Mouse (Mus musculus) colon, adult 2 months (tissue): ENCODE results near the gene Fam219b. TPM values are rescaled to one million over a fixed set of nuclear protein-coding genes. Genes with fewer than 3 reads are reported as not detected.

ENCODE experiments used
- polyA plus RNA-seq: library from polyadenylated mRNA; depleted of rRNA; stranded (reverse); fragments of >200 nt; gene quantifications from 2 replicates; pipeline ENCODE4 v1.2.3, GENCODE M21; 2012; rRNA removed

Fam219b gene
- polyA plus RNA-seq = 12.9 and 15.3 TPM in 2 replicates

DNA sequence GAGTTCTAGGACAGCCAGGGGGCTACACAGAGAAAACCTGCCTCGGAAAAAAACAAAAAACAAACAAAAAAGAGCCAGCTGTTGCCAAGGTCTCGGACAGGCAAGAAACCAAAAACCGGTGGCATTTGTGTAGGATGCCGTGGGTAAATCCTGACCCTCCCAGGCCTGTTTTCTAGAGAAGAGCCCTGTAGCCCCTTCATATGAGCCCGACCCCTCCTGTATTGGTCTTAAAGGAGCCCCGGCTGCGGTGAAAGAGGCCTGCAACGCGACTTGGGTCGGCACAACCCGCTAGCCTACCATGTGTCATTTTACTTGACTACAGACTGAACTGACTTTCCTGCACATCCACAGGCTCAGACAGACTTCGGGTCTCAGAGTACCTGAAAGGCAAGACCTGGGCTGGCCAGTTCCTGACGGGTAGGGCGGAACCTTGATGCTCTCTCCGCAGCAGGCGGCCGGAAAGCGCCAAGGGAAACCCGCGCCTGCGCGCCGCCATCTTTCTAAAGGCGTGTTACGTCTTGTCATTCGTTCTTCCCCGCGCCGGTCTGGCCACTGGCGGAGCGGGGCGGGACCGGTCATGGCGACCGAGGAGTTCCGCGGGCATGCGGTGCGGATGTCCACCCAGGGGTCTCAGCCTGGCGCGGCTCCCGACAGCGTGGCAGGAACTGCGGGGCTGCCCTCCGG is at the start of gene Fam219b:
Gene Fam219b, plus strand, starts transcription at position 485 of the 684 bp plus-strand sequence.

DNA sequence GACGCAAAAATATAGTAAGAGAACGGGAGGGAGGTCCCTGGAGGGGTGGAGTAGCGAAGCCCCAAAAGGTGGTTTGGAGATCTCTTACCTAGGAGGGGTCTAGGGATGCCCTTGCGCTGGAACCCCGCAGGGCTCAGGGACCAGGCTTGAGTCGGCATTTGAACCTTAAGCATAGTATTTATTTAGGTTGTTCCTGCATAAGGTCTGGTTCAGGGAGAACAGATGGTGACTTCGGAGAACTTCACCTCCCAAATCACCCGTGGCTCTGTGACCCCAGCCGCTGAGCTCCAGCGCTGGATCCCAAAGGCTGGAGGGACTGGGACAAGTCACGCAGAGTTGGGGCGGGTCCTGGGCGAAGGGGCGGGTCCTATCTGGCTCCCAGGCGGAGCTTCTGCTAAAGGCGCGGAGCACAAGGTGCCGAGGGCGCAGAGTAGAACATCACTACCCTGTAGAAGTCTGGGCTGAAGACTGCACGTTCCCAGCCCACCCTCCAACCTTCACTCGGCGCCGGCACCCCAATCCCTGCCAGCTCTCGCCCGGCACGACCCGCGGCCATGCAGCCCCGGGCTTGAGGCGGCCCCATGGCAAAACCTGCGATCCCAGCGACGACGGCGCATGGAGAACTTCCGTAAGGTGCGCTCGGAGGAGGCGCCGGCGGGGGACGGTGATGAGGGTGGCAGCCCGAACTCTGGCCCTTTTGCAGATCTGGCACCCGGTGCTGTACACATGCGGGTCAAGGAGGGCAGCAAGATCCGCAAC is 33.5 kb upstream of the Fam219b start, which contains the start of gene Rpp25:
Gene Rpp25, plus strand, starts transcription at position 405 of the 759 bp plus-strand sequence.

DNA sequence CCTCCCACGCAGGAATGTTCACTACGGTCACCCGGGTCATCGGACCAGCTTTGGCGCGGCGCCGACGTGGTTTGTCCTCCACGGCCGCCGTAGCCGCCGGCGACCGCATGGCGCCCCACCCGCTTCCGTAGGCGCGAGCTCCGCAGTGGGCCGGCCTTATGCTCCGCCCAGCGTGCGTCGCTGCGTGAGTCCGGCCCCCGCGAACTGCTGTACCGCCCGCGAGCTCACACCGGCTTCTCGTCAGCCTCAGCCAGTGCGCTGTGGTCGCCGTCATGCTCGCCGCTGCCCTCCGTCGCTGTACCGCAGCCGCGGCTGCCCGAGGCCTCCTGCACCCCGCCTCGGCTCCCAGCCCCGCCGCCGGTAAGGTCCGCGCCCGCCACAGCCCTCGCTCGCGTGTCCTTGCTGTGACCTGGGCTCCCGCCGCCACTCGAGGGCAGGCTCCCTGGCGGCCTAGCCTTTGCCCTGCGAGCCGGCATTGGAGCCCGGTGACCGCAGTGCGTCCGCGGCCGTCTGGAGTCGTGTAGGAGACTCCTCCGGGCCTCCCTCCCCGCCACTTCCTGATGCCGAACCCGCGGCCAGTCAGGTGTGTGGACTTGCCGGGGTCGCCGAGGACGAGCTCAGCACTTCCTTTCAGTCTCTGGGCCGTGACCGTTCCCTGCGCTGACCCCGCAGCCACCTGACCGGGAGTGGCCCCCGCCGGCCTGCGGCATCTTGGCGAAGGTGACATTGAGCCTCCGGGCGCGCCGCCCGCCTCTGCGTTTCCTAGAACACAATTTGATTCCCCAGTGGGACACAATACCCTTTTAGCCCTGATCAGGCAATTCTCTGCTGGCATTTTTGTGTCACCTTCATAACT is 16.0 kb upstream of the Fam219b start, which contains the start of gene Cox5a:
Gene Cox5a, plus strand, starts transcription at position 219 of the 856 bp plus-strand sequence.

DNA sequence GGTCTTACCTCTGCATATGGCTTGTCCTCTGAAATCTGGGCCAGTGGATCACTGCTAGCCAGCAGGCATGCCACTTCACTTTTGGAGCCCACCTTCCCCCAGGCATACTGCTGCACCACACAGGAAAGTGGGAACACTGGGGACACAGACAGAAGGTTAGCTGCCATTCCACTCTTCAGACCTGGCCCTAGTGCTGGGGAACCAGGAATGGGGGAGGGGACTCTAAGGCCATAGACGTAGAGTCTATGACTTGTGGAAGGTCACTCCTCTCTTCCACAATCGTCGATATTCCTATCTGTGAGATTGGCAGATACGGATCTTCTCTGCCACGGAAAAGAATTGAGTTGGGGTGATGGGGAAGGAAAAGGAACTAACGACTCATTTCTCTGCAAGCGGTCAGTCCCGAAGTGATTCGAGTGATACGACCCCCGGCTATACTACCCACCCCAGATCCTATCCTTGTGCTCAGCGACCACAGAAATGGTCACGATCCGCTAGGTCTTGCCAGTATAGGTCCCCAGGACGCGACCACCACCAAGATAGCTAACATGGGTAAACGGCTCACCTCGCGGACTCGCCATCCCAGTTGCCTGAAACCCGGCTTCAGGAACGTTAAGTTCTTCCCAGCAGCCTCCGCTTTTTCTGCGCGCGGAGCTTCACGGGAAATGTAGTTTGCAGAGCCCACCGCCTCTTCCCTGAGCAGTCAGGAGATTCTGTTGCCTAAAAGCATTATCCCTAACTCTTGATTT is 15.0 kb downstream of the Fam219b start, which contains the start of gene Mpi:
Gene Mpi, minus strand, starts transcription at position 625 of the 749 bp plus-strand sequence.

DNA sequence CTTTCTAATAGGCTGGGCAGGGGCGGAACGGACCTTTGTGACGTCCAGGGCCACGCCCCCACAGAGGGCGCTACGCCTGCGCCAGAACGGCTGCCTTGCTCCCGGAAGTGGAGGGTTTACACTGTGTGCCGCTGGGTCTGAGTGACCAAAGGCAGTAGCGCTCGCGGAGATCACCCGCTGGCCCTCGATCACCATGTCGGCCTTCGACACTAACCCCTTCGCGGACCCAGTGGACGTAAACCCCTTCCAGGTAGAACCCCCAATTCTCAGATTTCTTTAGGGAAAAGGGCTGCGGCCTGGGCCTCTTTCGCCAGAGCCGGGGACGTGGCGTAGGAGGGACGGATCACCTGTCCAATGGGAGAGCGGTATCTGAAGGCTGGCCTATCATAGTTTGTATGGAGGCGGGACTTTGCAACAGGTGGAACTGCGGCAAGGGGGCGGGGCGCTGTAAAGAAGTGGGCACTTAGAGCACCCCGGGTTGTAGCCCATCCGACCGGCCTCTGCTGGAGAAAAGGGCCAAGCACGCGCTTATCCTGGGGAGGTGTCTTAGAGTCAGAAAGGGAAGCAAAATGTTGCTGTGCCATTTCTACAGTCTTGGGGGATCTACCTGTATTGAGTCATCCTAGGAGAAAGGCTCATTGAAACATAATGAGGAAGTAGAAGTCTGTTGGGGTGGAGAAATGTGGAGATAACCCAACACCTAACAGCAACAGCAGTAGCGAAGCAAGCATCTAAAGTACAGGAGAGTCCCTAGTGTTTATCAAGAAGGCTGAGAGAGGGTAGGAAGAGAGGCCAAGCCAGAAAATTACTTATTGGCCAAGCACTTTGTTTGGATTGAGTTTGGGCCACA is 23.8 kb downstream of the Fam219b start, which contains the start of gene Scamp2:
Gene Scamp2, plus strand, starts transcription at position 83 of the 850 bp plus-strand sequence.

DNA sequence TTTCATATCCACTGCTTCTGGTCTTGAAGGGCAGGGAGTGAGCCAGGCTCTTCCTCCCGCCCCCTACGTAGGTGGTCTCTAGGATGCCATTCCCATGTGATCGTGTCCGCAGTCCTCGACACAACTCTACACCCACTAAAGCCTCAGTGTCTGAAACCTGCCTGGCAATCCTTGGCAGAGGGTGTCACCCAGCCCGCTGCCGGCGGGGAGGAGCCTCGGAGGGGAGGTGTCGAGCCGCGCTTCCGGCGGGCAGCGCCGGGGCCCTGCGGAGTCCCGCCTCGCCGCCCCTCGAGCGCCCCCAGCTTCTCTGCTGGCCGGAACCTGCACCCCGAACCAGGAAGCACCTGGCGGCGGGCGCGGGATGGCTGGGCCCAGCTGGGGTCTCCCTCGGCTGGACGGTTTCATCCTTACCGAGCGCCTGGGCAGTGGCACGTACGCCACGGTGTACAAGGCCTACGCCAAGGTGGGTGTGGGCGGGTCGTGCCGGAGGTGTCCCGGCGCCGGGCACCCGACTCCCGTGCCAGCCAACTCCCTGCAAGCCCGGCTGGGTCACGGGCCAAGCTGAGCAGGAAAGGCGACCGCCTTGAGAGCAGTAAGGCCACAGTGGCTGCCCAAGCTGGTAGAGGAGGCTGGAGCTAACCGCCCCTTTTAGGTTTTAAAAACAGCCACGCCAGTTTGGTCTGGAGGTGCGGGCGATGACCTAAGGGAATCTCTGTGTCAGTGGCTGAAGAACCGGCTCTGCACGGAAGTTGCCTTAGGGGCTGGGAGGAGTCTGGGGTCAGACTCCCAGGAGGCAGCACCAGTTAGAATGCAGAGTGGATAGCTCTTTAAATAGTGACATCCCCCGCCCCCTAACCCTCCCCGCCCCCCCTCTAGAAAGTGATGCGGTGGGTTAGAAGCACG is 52.1 kb downstream of the Fam219b start, which contains the start of gene Ulk3:
Gene Ulk3, plus strand, starts transcription at position 229 of the 903 bp plus-strand sequence.

Other genes with a start within 250 kb of the Fam219b start
- gene Ppcdc, start 97.4 kb upstream of the Fam219b start, polyA plus RNA-seq = 18.1 and 36.2 TPM in 2 replicates
- 56.8 and 82.8 TPM in 2 replicates for gene Scamp5, start 69.5 kb upstream of the Fam219b start, polyA plus RNA-seq
- gene Rpp25, start 33.5 kb upstream of the Fam219b start, polyA plus RNA-seq = 1.7 and 2.3 TPM in 2 replicates
- 861 and 1,299 TPM in 2 replicates for gene Cox5a, start 16.3 kb upstream of the Fam219b start, polyA plus RNA-seq
- gene Mpi, start 15.2 kb downstream of the Fam219b start, polyA plus RNA-seq = 82.5 and 86.0 TPM in 2 replicates
- gene Scamp2, start 23.4 kb downstream of the Fam219b start, polyA plus RNA-seq = 203 and 252 TPM in 2 replicates
- 20.8 and 23.1 TPM in 2 replicates for gene Ulk3, start 51.9 kb downstream of the Fam219b start, polyA plus RNA-seq
- not detected in 2 replicates for gene Cplx3, start 68.8 kb downstream of the Fam219b start, polyA plus RNA-seq
- 0.16 TPM in 1 of 2 replicates, not detected in the other for gene Lman1l, start 83.2 kb downstream of the Fam219b start, polyA plus RNA-seq
- gene Csk, start 116.1 kb downstream of the Fam219b start, polyA plus RNA-seq = 66.2 and 75.8 TPM in 2 replicates
- 0.16 TPM in 1 of 2 replicates, not detected in the other for gene Cyp1a2, start 146.2 kb downstream of the Fam219b start, polyA plus RNA-seq
- 0.03 and 0.10 TPM in 2 replicates for gene Cyp1a1, start 150.4 kb downstream of the Fam219b start, polyA plus RNA-seq
- 8.5 and 9.9 TPM in 2 replicates for gene Edc3, start 171.0 kb downstream of the Fam219b start, polyA plus RNA-seq
- 80.4 and 90.5 TPM in 2 replicates for gene Clk3, start 228.3 kb downstream of the Fam219b start, polyA plus RNA-seq